Mouse (Mus musculus) ES-Bruce4 (cell line): ENCODE measurements around the gene Gm49486. TPM values are rescaled to one million over a fixed set of nuclear protein-coding genes. Genes with fewer than 3 reads are reported as not detected.

Source experiments
- H3K27ac ChIP-seq: 2 replicates; pipeline ENCODE4 v1.5.1; 2012; ENCODE audit warnings: low read length, inconsistent platforms; ENCODE audit not compliant: insufficient read depth
- H3K27me3 ChIP-seq: 2 replicates; pipeline ENCODE4 v1.6.1; 2012; ENCODE audit warnings: mild to moderate bottlenecking, low read length, inconsistent platforms; ENCODE audit not compliant: control insufficient read depth, poor library complexity, insufficient read depth, severe bottlenecking
- H3K36me3 ChIP-seq: 2 replicates; pipeline ENCODE4 v1.6.1; 2012; ENCODE audit warnings: inconsistent platforms, mild to moderate bottlenecking, low read length, moderate library complexity; ENCODE audit not compliant: control insufficient read depth, poor library complexity, insufficient read depth, severe bottlenecking
- H3K4me1 ChIP-seq: one replicate; pipeline ENCODE4 v1.8.1; 2011; ENCODE audit warnings: low read length; ENCODE audit not compliant: control insufficient read depth, insufficient read depth
- H3K4me3 ChIP-seq: 2 replicates; pipeline ENCODE4 v1.5.1; 2011; ENCODE audit warnings: low read depth, mild to moderate bottlenecking, low read length
- H3K9ac ChIP-seq: 2 replicates; pipeline ENCODE4 v1.6.1; 2012; ENCODE audit warnings: low read depth, mild to moderate bottlenecking, inconsistent platforms; ENCODE audit not compliant: poor library complexity, severe bottlenecking
- H3K9me3 ChIP-seq: replicated peaks from 2 replicates; pipeline ENCODE4 v1.6.1; 2012; ENCODE audit warnings: mild to moderate bottlenecking, low read length, inconsistent platforms; ENCODE audit not compliant: control insufficient read depth, poor library complexity, insufficient read depth, severe bottlenecking
- CTCF ChIP-seq: IDR thresholded peaks from one replicate; pipeline ENCODE4 v1.8.1; 2011; ENCODE audit warnings: low read depth, low read length
- EP300 ChIP-seq: IDR thresholded peaks from 2 replicates; pipeline ENCODE4 v1.6.1; 2011; ENCODE audit warnings: low read depth, low read length; ENCODE audit not compliant: insufficient read depth
- POLR2A ChIP-seq: IDR thresholded peaks from one replicate; pipeline ENCODE4 v1.8.1; 2011; ENCODE audit warnings: low read length; ENCODE audit not compliant: insufficient read depth
- polyA plus RNA-seq: library from polyadenylated mRNA; stranded (reverse); fragments of >200 nt; gene quantifications from 2 replicates; pipeline ENCODE4 v1.2.4, GENCODE M21; 2011; ENCODE audit warnings: low read depth; ENCODE audit not compliant: missing spikeins, insufficient read depth, insufficient read length

The Gm49486 gene
- polyA plus RNA-seq, 1 experiment: 1.0 TPM

DNA sequence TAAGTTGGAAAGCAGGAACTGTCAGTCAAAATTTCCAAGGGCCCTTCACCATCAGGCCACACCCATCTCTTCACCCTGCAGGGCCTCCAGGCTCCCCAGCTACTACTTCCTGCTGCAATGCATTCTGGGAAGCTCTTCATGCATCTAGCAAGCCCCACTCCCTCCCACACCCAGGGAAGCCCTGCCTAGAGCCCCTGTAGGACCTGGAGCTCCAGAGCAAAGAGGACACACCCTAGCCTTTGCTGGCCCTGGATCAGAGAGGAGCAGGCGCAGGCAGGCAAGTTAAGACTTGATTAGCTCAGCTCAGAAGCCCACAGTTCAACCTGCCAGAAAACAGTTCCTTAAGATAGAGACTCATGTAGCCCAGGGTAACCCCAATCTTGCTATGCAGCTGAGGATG is 52.2 kb downstream of the Gm49486 start:
- TF ChIP-seq CTCF (no peak), EP300 (0 out of 2 replicates have a peak, but pooled peaks have one; percentile 16)

GRCm38 (mm10) chr15:79282434-79282833 is 53.2 kb downstream of the Gm49486 start:
- Histone ChIP-seq H3K4me1 (peaks cover 2% of the 10 kb centered on the region), H3K27ac (no peak overlapping the region), H3K4me3 (no peak overlapping the region), H3K27me3 (no peaks in the 10 kb centered on the region), H3K9ac (no peak overlapping the region), H3K36me3 (no peaks in the 10 kb centered on the region), H3K9me3 (no peaks in the 10 kb centered on the region)
- TF ChIP-seq EP300 (no peak), CTCF (no peak), POLR2A (no peak)

More for the DNA sequence above, 52.2 kb downstream of the Gm49486 start:
- peaks cover 2% of the 10 kb centered on the region for H3K4me1 ChIP-seq
- peak overlapping the region; percentile 41 for H3K4me3 ChIP-seq
- H3K27ac ChIP-seq: peak overlapping the region; percentile 85
- peak overlapping the region; percentile 46 for H3K9ac ChIP-seq
- H3K9me3 ChIP-seq: no peaks in the 10 kb centered on the region
- H3K27me3 ChIP-seq: no peaks in the 10 kb centered on the region
- no peaks in the 10 kb centered on the region for H3K36me3 ChIP-seq

DNA sequence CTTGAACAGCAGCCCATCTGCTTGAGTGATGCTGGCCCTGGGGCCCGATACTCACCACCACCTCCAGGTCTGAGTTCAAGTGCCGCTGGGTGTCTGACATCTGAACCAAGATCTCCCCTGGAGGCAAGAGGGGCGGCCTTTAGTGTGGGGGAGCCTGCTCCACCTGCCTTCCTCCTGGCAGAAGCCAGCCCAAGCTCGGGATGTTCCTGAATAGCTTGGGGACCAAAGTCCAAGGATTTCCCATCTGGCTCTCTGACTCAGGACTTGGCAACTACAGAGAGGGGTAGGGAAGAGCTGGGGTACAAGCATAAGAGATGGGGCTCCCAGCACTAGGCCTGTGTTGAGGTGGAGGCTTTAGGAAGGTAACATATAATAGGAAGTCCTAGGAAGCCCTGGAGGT is 54.2 kb downstream of the Gm49486 start:
- no peak overlapping the region for H3K9ac ChIP-seq
- no peak overlapping the region for H3K27ac ChIP-seq
- no peaks in the 10 kb centered on the region for H3K27me3 ChIP-seq
- no peak overlapping the region for H3K4me3 ChIP-seq
- no peaks in the 10 kb centered on the region for H3K36me3 ChIP-seq
- H3K4me1 ChIP-seq: peaks cover 2% of the 10 kb centered on the region
- H3K9me3 ChIP-seq: no peaks in the 10 kb centered on the region
- no peak for TF ChIP-seq EP300
- no peak for TF ChIP-seq CTCF
- TF ChIP-seq POLR2A: no peak

- H3K36me3 ChIP-seq: no peaks in the 10 kb centered on the region
- H3K9me3 ChIP-seq: no peaks in the 10 kb centered on the region
- H3K27ac ChIP-seq: no peak within 1 kb of the TSS
- no peak within 1 kb of the TSS for H3K9ac ChIP-seq
- no peak within 1 kb of the TSS for H3K4me3 ChIP-seq
- H3K4me1 ChIP-seq: peaks cover 2% of the 10 kb centered on the region
- TF ChIP-seq POLR2A: no peak
- TF ChIP-seq CTCF: no peak
- TF ChIP-seq EP300: no peak
- H3K27me3 ChIP-seq: no peaks in the 10 kb centered on the region
These were observed 56.2 kb downstream of the Gm49486 start, which contains the start of gene Baiap2l2 for GRCm38 (mm10) chr15:79285399-79285798. Gene Baiap2l2 (minus strand): TSS chr15:79285537.

DNA sequence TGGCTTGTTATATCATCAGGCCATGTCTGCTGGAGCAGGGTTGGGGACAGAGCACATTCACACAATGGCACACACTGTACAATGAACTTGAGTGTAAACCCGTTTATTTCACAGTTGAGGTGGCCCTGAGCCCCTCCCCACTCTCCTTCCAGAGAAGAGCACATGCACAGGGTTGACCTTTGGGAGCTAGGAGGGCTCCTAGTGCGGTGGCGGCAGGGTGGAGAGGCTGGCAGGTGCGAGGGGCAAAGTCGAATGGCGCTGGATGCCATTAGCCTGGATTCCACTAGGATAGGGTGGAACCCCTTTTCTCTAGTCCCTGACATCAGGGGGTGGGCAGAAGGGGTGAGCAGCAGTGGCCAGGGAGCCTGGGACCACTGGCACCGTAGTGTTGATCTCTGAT is 57.0 kb downstream of the Gm49486 start:
- Histone ChIP-seq H3K4me1 (no peaks in the 10 kb centered on the region), H3K27ac (no peak overlapping the region), H3K4me3 (no peak overlapping the region), H3K27me3 (no peaks in the 10 kb centered on the region), H3K9ac (no peak overlapping the region), H3K36me3 (no peaks in the 10 kb centered on the region), H3K9me3 (no peaks in the 10 kb centered on the region)
- no peak for TF ChIP-seq CTCF
- no peak for TF ChIP-seq POLR2A
- no peak for TF ChIP-seq EP300

DNA sequence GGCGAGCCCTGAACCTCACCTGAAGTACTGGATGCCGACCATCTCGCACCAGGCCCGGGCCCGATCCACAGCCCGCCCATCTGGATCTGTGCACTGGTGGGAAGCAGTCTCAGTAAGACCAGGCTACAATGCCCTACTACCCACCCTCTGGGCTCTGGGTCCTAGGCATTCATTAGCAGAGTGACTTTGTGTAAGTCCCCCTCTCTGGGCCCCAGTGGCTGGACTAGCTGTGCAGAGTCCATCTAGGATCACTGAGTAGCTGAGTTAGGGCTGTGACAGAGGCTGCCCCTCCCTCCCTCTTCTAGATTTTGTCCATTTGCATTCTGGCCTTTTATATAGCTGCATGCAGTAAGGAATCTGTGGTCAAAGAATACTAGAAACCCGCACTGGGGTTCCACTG is 57.9 kb downstream of the Gm49486 start:
- H3K9ac ChIP-seq: no peak overlapping the region
- H3K4me3 ChIP-seq: no peak overlapping the region
- H3K27me3 ChIP-seq: no peaks in the 10 kb centered on the region
- H3K36me3 ChIP-seq: no peaks in the 10 kb centered on the region
- H3K4me1 ChIP-seq: no peaks in the 10 kb centered on the region
- TF ChIP-seq EP300 (no peak), POLR2A (no peak), CTCF (no peak)
- no peaks in the 10 kb centered on the region for H3K9me3 ChIP-seq
- no peak overlapping the region for H3K27ac ChIP-seq
